Mouse (Mus musculus) intestine, embryonic 16.5 days (tissue): ENCODE data around the gene Cep135. TPM values are rescaled to one million over a fixed set of nuclear protein-coding genes. Genes with fewer than 3 reads are reported as not detected.

Source experiments
- ATAC-seq: fragments of 200-750 bp; cut with Nextera tagmentation; 2 replicates; pipeline ENCODE4 v1.8.0; 2017; ENCODE audit warnings: moderate TSS enrichment, moderate library complexity
- H3K27ac ChIP-seq: fragments of 300-500 bp; sonication (generic); 2 replicates; pipeline ENCODE4 v1.5.1; 2014; ENCODE audit warnings: mild to moderate bottlenecking, low read length
- H3K27me3 ChIP-seq: fragments of 300-500 bp; sonication (generic); replicated peaks from 2 replicates; pipeline ENCODE4 v1.6.1; 2014; ENCODE audit warnings: low read length, control low read depth, mixed read lengths; ENCODE audit not compliant: control insufficient read depth, insufficient read depth
- H3K36me3 ChIP-seq: fragments of 300-500 bp; sonication (generic); 2 replicates; pipeline ENCODE4 v1.6.1; 2014; ENCODE audit warnings: low read length, control low read depth; ENCODE audit not compliant: control insufficient read depth, insufficient read depth
- H3K4me1 ChIP-seq: fragments of 300-500 bp; sonication (generic); 2 replicates; pipeline ENCODE4 v1.6.1; 2014; ENCODE audit warnings: low read length, control low read depth, mixed read lengths; ENCODE audit not compliant: control insufficient read depth, insufficient read depth
- H3K4me2 ChIP-seq: fragments of 300-500 bp; sonication (generic); 2 replicates; pipeline ENCODE4 v1.6.1; 2014; ENCODE audit warnings: low read depth, low read length, control low read depth
- H3K4me3 ChIP-seq: fragments of 300-500 bp; sonication (generic); 2 replicates; pipeline ENCODE4 v1.5.1; 2014; ENCODE audit warnings: mild to moderate bottlenecking, low read length
- H3K9ac ChIP-seq: fragments of 300-500 bp; sonication (generic); 2 replicates; pipeline ENCODE4 v1.6.1; 2014; ENCODE audit warnings: low read depth, low read length
- H3K9me3 ChIP-seq: fragments of 300-500 bp; sonication (generic); 2 replicates; pipeline ENCODE4 v1.6.1; 2016; ENCODE audit warnings: low read length, control low read depth; ENCODE audit not compliant: control insufficient read depth
- WGBS: fragments of 180-500 bp; shearing (Covaris S2); extraction: QIAGEN DNeasy Blood & Tissue Kit; methylation state at CpG from one replicate; pipeline ENCODE4 v1.1.7; 2014; 5-methylcytosine and 5-hydroxymethylcytosine counted together
- polyA plus RNA-seq: library from polyadenylated mRNA; unstranded; fragments of >200 nt; fragmentation: Nextera tagmentation; extraction: Ambion mirVana; gene quantifications from 2 replicates; pipeline ENCODE4 v1.2.1, GENCODE M21; 2015

The Cep135 gene
- polyA plus RNA-seq, 1 experiment from 2014 or later, result 4.8 TPM

- Histone ChIP-seq H3K9me3 (no peaks in the 10 kb centered on the region), H3K9ac (no peak overlapping the region), H3K4me2 (no peak overlapping the region), H3K4me1 (0 out of 2 replicates have a peak, but pooled peaks cover 7% of the 10 kb centered on the region), H3K27ac (no peak overlapping the region), H3K27me3 (no peaks in the 10 kb centered on the region), H3K4me3 (no peak overlapping the region), H3K36me3 (no peaks in the 10 kb centered on the region)
- WGBS, result 82% methylated on average over 6 of the region's 6 CpGs
- no peak for ATAC-seq
Observed at GRCm38 (mm10) chr5:76688643-76689042, 100.1 kb downstream of the Cep135 start.

- 73% methylated on average over 5 of the region's 5 CpGs for WGBS
- Histone ChIP-seq H3K9ac (no peak overlapping the region), H3K27ac (no peak overlapping the region), H3K27me3 (no peaks in the 10 kb centered on the region), H3K4me2 (no peak overlapping the region), H3K4me3 (no peak overlapping the region), H3K9me3 (no peaks in the 10 kb centered on the region), H3K4me1 (0 out of 2 replicates have a peak, but pooled peaks cover 5% of the 10 kb centered on the region), H3K36me3 (no peaks in the 10 kb centered on the region)
- ATAC-seq, result no peak
Observed at GRCm38 (mm10) chr5:76690177-76690593, 101.7 kb downstream of the Cep135 start.

GRCm38 (mm10) chr5:76691251-76691650, 102.8 kb downstream of the Cep135 start:
- H3K9ac ChIP-seq, result no peak overlapping the region
- no peaks in the 10 kb centered on the region for H3K27me3 ChIP-seq
- ATAC-seq, result no peak
- no peak overlapping the region for H3K4me3 ChIP-seq
- H3K9me3 ChIP-seq, result no peaks in the 10 kb centered on the region
- WGBS, result 83% methylated on average over 5 of the region's 5 CpGs
- H3K36me3 ChIP-seq, result no peaks in the 10 kb centered on the region
- no peak overlapping the region for H3K4me2 ChIP-seq
- H3K4me1 ChIP-seq, result 0 out of 2 replicates have a peak, but pooled peaks cover 5% of the 10 kb centered on the region
- no peak overlapping the region for H3K27ac ChIP-seq

- WGBS, result 76% methylated on average over 12 of the region's 12 CpGs
- ATAC-seq, result no peak
- H3K4me3 ChIP-seq, result no peak overlapping the region
Observed at GRCm38 (mm10) chr5:76691706-76692424, 103.4 kb downstream of the Cep135 start.

More at GRCm38 (mm10) chr5:76691706-76692424, 103.4 kb downstream of the Cep135 start:
- no peaks in the 10 kb centered on the region for H3K36me3 ChIP-seq
- no peaks in the 10 kb centered on the region for H3K27me3 ChIP-seq
- no peak overlapping the region for H3K27ac ChIP-seq
- no peak overlapping the region for H3K4me2 ChIP-seq
- H3K9me3 ChIP-seq, result no peaks in the 10 kb centered on the region
- H3K4me1 ChIP-seq, result no peaks in the 10 kb centered on the region
- no peak overlapping the region for H3K9ac ChIP-seq

Other genes starting within 250 kb of the Cep135 start
- 0.27 and 0.34 TPM in 2 replicates for gene Nmu, start 224.9 kb upstream of the Cep135 start, polyA plus RNA-seq
- gene Gm7271, start 104.7 kb upstream of the Cep135 start, polyA plus RNA-seq, result not detected in 2 replicates
- gene Exoc1, start 59.4 kb upstream of the Cep135 start, polyA plus RNA-seq, result 27.8 and 30.0 TPM in 2 replicates
- gene C530008M17Rik, start 67.8 kb downstream of the Cep135 start, polyA plus RNA-seq, result 10.6 and 11.1 TPM in 2 replicates